Comparison of ENCODE assay signal across 8 mouse cellular contexts in genomic region chr9:58805601-58806318, GRCm38 (mm10). TPM values are rescaled to one million over a fixed set of nuclear protein-coding genes. Genes with fewer than 3 reads are reported as not detected.
A peak's percentile ranks its signal among the peaks of the same experiment; 100 is the strongest.
DNase-seq lines count a peak whose midpoint lies in the region; ATAC-seq and TF ChIP-seq lines count a peak whose summit lies in the region.

No protein-coding gene starts in this region.

- intact Hi-C loops in gastrocnemius, postnatal 14 days (cut with DNase I; ENCODE audit: low total_unique reads): no loop called here

- H3K4me1 ChIP-seq in liver, embryonic 12.5 days: peaks cover 4% of the 10 kb centered on the region; the same call in 1 of the 2 replicates
- H3K4me1 ChIP-seq in midbrain, postnatal 0 days (ENCODE audit: insufficient read depth, low read length): peaks cover 7% of the 10 kb centered on the region; the same call in 1 of the 2 replicates

- 10% methylated on average over 15 of the region's 15 CpGs for WGBS in liver, embryonic 12.5 days (ENCODE audit: insufficient replicate concordance)
- WGBS in midbrain, postnatal 0 days: 10% methylated on average over 15 of the region's 15 CpGs

- no peaks in the 10 kb centered on the region for H3K9me3 ChIP-seq in liver, embryonic 12.5 days (replicated peaks)
- H3K9me3 ChIP-seq in midbrain, postnatal 0 days (ENCODE audit: low read length): no peaks in the 10 kb centered on the region

- peaks cover 23% of the 10 kb centered on the region for H3K27me3 ChIP-seq in liver, embryonic 12.5 days (replicated peaks)
- H3K27me3 ChIP-seq in midbrain, postnatal 0 days (ENCODE audit: insufficient read depth, low read length): no peaks in the 10 kb centered on the region

- no peak for TF ChIP-seq POLR2A in brain, embryonic 14.5 days (IDR thresholded peaks at IDR 0.05; ENCODE audit: borderline replicate concordance, extremely low read depth, insufficient read depth, insufficient read length, poor library complexity, severe bottlenecking)

- ATAC-seq in CD4-positive, CD25-positive, alpha-beta regulatory T cell, adult 4 months: no peak
- no peak for ATAC-seq in liver, embryonic 12.5 days
- no peak for ATAC-seq in midbrain, postnatal 0 days (ENCODE audit: low FRiP score)

- H3K9ac ChIP-seq in liver, embryonic 12.5 days: no peak overlapping the region
- no peak overlapping the region for H3K9ac ChIP-seq in midbrain, postnatal 0 days (replicated peaks; ENCODE audit: low read length, poor library complexity, severe bottlenecking)

- no peak overlapping the region for H3K4me3 ChIP-seq in liver, embryonic 12.5 days
- peak overlapping the region; percentile 9 for H3K4me3 ChIP-seq in midbrain, postnatal 0 days (ENCODE audit: low read depth, low read length)

- peak; percentile 36 for DNase-seq in CD4-positive, CD25-positive, alpha-beta regulatory T cell, adult 2 months (ENCODE audit: low read depth, low spot score)
- DNase-seq in brain, embryonic 14.5 days (ENCODE audit: low read depth): peak; percentile 82
- DNase-seq in gastrocnemius, postnatal 14 days: peak; percentile 77
- peak; percentile 20 for DNase-seq in hindlimb bud, embryonic 11.5 days (ENCODE audit: extremely low spot score, low read depth, low spot score)
- peak; percentile 60 for DNase-seq in midbrain, postnatal 0 days (ENCODE audit: low spot score)
- DNase-seq in testis, postnatal 10 days (ENCODE audit: low spot score): peak; percentile 86

- TF ChIP-seq CTCF in brain, embryonic 14.5 days (IDR thresholded peaks at IDR 0.05; ENCODE audit: borderline replicate concordance, extremely low read depth, insufficient read depth, insufficient read length): no peak
- no peak for TF ChIP-seq CTCF in midbrain, postnatal 0 days (IDR thresholded peaks at IDR 0.05)

- H3K4me2 ChIP-seq in liver, embryonic 12.5 days: peak overlapping the region; percentile 48
- H3K4me2 ChIP-seq in midbrain, postnatal 0 days (ENCODE audit: low read depth, low read length, poor library complexity, severe bottlenecking): peak overlapping the region; percentile 35

- no peaks in the 10 kb centered on the region for H3K36me3 ChIP-seq in liver, embryonic 12.5 days
- H3K36me3 ChIP-seq in midbrain, postnatal 0 days (ENCODE audit: insufficient read depth, low read length): no peaks in the 10 kb centered on the region

- no peak overlapping the region for H3K27ac ChIP-seq in liver, embryonic 12.5 days
- no peak overlapping the region for H3K27ac ChIP-seq in midbrain, postnatal 0 days (ENCODE audit: low read depth, low read length)

RNA-seq across cellular contexts. Expression of gene Hcn4, which starts 17.5 kb away (rescaled TPM):
- not detected for polyA plus RNA-seq in CD4-positive, CD25-positive, alpha-beta regulatory T cell, adult 4 months (2017; shearing (Covaris generic))
- polyA plus RNA-seq in brain, embryonic 14.5 days (2012; rRNA removed): 8.5 and 20.3 TPM in 2 replicates
- total RNA-seq in gastrocnemius, postnatal 14 days (2021): under 1 TPM; 0.13 to 0.76 TPM
- 0.07 TPM in 2 replicates for polyA plus RNA-seq in liver, embryonic 12.5 days (2016; fragmentation: Nextera tagmentation; extraction: Ambion mirVana)
- total RNA-seq in midbrain, postnatal 0 days (2014; rRNA removed): 34.6 and 42.3 TPM in 2 replicates
- 3.8 and 4.1 TPM in 2 replicates for polyA plus RNA-seq in midbrain, postnatal 0 days (2015; fragmentation: Nextera tagmentation; extraction: Ambion mirVana)

Comparison
In these comparisons a context has a peak if more than half of its experiments do, and no peak if none do; other contexts are left out.
1. DNase-seq: peak in every context shown above with its lines; median percentile 86 in testis, postnatal 10 days; 82 in brain, embryonic 14.5 days; 77 in gastrocnemius, postnatal 14 days; 60 in midbrain, postnatal 0 days; 36 in CD4-positive, CD25-positive, alpha-beta regulatory T cell, adult 2 months; 20 in hindlimb bud, embryonic 11.5 days.